23 mouse cellular contexts compared by ENCODE assay signal in genomic region chr13:85863745-85864144, GRCm38 (mm10).
DNase-seq lines count a peak whose midpoint lies in the region; ATAC-seq and TF ChIP-seq lines count a peak whose summit lies in the region.
"Had no signal": no experiment of that assay in that cellular context is flagged by ENCODE, and none has a peak within 500 bp of the region (broad histone marks: within the 10 kb centered on the region; RNA-seq: fewer than 3 reads in every experiment).

No protein-coding gene starts in this region.

- no peaks in the 10 kb centered on the region for H3K27me3 ChIP-seq in forebrain, embryonic 13.5 days
- H3K27me3 ChIP-seq in forebrain, embryonic 12.5 days, result no peaks in the 10 kb centered on the region
- H3K27me3 ChIP-seq: hindbrain, embryonic 12.5 days had no signal

- peak; percentile 23 to 55 for DNase-seq in layer of hippocampus, adult 2 months (ENCODE audit: low spot score in 2 of 2)
- no peak for DNase-seq in layer of hippocampus, postnatal 10 days (ENCODE audit: low spot score in 2 of 2)
- DNase-seq in brain, embryonic 18.5 days (ENCODE audit: low read depth, low spot score), result peak; percentile 34
- no peak for DNase-seq in frontal cortex, postnatal 14 days (ENCODE audit: low spot score in 2 of 2)
- no peak for DNase-seq in spleen, adult 18-20 months
- DNase-seq: adrenal gland, adult 8-10 months; adrenal gland, postnatal 36 days; B cell, adult 2 months; cerebellum, adult 18-20 months; cerebellum, postnatal 10 days; heart, adult 18-20 months; heart, postnatal 10 days; heart, postnatal 4 days; kidney, adult 11 months had no signal

- no peak for TF ChIP-seq CTCF in layer of hippocampus, adult 2 months (conservative IDR thresholded peaks at IDR 0.05)

- 80% methylated on average over 2 of the region's 2 CpGs for WGBS in forebrain, embryonic 13.5 days
- WGBS in forebrain, embryonic 12.5 days, result 92% methylated on average over 2 of the region's 2 CpGs

- no peaks in the 10 kb centered on the region for H3K9me3 ChIP-seq in forebrain, embryonic 13.5 days (replicated peaks)
- H3K9me3 ChIP-seq in forebrain, embryonic 12.5 days, result no peaks in the 10 kb centered on the region
- H3K9me3 ChIP-seq: embryonic facial prominence, embryonic 10.5 days; G1E; heart, embryonic 10.5 days; hindbrain, embryonic 12.5 days had no signal

- no peak overlapping the region for H3K4me3 ChIP-seq in forebrain, embryonic 13.5 days
- no peak overlapping the region for H3K4me3 ChIP-seq in forebrain, embryonic 12.5 days (replicated peaks)
- H3K4me3 ChIP-seq in layer of hippocampus, adult 2 months, result no peak overlapping the region
- H3K4me3 ChIP-seq: embryonic facial prominence, embryonic 10.5 days; heart, embryonic 10.5 days; hindbrain, embryonic 12.5 days had no signal

- peak; percentile 78; the same call in 1 of the 2 replicates for ATAC-seq in forebrain, embryonic 13.5 days
- no peak for ATAC-seq in forebrain, embryonic 12.5 days (ENCODE audit: low FRiP score)
- ATAC-seq: CD4-positive, CD25-positive, alpha-beta regulatory T cell, adult 4 months; hindbrain, embryonic 16.5 days; inflammation-experienced regulatory T-cells, adult 6 months had no signal

- no peak overlapping the region for H3K9ac ChIP-seq in forebrain, embryonic 13.5 days
- H3K9ac ChIP-seq in forebrain, embryonic 12.5 days, result no peak overlapping the region
- H3K9ac ChIP-seq: hindbrain, embryonic 12.5 days had no signal

- H3K4me1 ChIP-seq in forebrain, embryonic 13.5 days, result no peaks in the 10 kb centered on the region
- no peaks in the 10 kb centered on the region for H3K4me1 ChIP-seq in forebrain, embryonic 12.5 days
- H3K4me1 ChIP-seq: embryonic facial prominence, embryonic 10.5 days; heart, embryonic 10.5 days; hindbrain, embryonic 12.5 days had no signal

- H3K4me2 ChIP-seq in forebrain, embryonic 13.5 days, result no peak overlapping the region
- H3K4me2 ChIP-seq in forebrain, embryonic 12.5 days, result no peak overlapping the region
- H3K4me2 ChIP-seq: hindbrain, embryonic 12.5 days had no signal

- H3K27ac ChIP-seq in forebrain, embryonic 13.5 days, result no peak overlapping the region
- no peak overlapping the region for H3K27ac ChIP-seq in forebrain, embryonic 12.5 days
- H3K27ac ChIP-seq in layer of hippocampus, adult 2 months, result no peak overlapping the region
- H3K27ac ChIP-seq: embryonic facial prominence, embryonic 10.5 days; heart, embryonic 10.5 days; hindbrain, embryonic 12.5 days had no signal

- no peaks in the 10 kb centered on the region for H3K36me3 ChIP-seq in forebrain, embryonic 13.5 days (ENCODE audit: poor library complexity, severe bottlenecking)
- no peaks in the 10 kb centered on the region for H3K36me3 ChIP-seq in forebrain, embryonic 12.5 days (replicated peaks)
- H3K36me3 ChIP-seq: embryonic facial prominence, embryonic 10.5 days; G1E; heart, embryonic 10.5 days; hindbrain, embryonic 12.5 days had no signal

Comparison
In these comparisons a context has a peak if more than half of its experiments do, and no peak if none do; other contexts are left out.
1. DNase-seq: peak in layer of hippocampus, adult 2 months (2 of 2) and brain, embryonic 18.5 days (single experiment); none in layer of hippocampus, postnatal 10 days (0 of 2), frontal cortex, postnatal 14 days (0 of 2) and spleen, adult 18-20 months (0 of 2).